Mouse (Mus musculus) thymus, postnatal 10 days (tissue): ENCODE results near the gene Kri1.
A peak's percentile ranks its signal among the peaks of the same experiment; 100 is the strongest.
"Not testable (repeated sequence)": the region's sequence is repeated elsewhere in the genome, so short reads cannot be mapped to it uniquely, and the experiment has no call there.

Experiments used
- DNase-seq, 2 experiments: peaks; one replicate each; pipeline ENCODE4 v3.0.0; 2021; ENCODE audit warnings: low spot score in 2 of 2

The Kri1 gene

DNA sequence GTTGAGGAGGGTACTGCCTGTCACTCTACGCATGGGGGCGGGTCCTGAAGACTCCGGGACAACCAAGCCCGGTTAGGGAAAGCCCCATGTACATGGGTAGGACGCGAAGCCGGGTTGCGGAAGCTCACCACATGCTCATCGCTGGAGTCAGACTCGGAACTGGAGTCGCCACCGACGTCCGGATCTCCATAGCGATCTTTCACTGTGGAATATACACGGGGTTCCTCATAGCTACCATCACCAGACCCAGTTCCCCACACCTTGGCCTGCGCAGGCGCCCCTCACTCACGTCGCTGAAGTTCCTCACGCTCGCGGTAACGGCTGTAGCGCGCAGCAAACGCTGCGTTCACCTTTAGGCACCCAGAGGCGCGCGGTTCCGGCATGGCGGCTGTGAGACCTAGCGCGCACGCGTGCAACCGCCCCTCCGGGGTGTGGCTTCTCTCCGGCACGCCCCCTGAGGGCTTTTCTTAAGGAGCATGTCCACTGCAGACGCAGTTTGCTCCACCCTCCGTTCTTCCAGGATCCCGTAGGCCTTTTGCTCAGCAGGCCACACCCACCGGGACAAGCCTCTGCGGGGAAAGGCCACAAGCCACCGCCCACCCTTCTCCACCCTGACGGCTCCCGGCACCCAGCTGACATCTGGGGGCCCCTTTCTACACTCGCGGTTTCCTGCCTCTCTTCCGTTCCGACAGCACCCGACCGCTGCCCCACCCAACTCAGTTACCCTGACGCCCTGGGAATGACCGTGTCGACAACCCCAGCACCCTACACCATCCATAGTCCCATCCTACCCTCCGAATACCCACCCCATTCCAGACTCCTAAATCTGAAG lies at the start of gene Kri1:
Gene Kri1 (minus strand): TSS at position 399 of the 832 bp plus-strand sequence.
- DNase-seq, result peak; percentile 97 to 99

DNA sequence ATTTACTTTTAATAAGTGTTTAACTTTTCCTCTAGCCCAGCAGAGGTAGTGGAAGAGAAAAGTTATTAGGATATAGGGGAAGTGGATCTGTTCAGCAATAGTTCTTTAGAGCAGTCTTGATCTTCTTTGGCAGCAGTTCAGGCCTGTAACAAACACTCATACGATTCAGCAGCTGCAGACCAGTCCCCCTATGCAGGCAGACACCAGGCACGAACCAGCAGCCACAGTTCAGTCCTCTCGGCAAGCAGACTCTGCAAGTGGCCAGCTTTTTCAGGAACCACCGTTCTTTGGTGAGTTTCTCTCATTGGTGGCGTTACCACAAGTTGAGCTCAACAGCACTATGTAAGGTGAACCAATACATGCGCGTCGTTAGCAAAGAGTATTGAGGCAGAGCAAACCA lies 48.7 kb upstream of the Kri1 start:
- no peak for DNase-seq

DNA sequence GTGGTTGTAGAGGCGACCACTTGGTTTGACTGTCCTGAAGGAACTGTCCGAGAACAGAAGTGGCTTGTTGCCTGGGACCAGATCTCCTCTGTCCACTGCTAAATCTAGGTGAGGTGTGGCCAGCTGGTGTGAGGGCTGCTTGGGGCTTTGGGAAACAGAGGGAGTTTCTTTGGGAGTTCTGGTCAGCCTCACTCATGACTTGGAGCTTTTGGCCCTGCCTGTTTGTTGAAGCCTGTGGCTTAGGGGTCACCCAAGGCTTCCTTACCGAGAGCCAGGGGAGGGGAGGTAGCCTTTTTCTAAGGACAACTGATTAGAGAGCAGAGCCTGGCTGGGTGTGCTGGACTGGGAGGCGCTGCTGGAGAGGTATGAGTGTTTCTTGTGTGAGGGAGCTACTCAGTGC lies 47.6 kb upstream of the Kri1 start:
- no peak for DNase-seq

DNA sequence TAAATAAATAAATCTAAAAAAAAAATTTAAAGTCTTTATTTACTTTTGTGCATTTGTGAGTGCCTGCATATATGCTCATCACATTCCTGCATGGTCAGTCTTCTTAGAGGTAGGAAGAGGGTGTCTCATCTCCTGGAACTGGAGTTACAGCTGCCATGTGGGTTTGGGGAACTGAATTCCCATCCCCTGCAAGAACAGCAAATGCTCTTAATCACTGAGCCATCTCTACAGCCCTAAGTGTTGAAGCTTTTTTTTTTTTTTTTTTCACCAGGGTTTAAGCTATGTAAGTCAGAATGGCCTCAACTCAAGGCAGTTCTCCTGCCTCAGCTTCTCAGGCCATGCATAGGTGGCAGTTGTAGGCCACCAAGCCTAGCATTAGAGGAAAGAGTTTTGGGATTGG lies 47.0 kb upstream of the Kri1 start:
- no peak for DNase-seq

DNA sequence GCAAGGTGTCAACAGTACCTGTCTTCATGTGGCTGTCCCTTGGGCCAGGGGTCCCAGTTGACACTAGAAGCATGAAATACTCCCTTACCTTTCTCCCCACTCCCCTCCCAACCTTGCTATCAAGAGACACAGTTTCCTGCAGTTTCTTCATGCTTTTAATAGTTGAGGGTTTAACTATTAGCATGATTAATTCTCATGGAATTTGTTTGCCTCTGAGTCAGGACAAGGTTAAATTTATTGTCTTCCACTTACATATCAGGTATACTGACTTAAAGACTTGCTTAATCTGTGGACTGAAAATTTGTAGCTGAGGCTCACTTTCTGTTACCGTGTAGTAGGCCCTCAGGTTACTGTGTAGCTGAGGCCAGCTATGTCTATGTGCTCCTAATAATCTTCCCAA lies 45.8 kb upstream of the Kri1 start:
- DNase-seq, result no peak

DNA sequence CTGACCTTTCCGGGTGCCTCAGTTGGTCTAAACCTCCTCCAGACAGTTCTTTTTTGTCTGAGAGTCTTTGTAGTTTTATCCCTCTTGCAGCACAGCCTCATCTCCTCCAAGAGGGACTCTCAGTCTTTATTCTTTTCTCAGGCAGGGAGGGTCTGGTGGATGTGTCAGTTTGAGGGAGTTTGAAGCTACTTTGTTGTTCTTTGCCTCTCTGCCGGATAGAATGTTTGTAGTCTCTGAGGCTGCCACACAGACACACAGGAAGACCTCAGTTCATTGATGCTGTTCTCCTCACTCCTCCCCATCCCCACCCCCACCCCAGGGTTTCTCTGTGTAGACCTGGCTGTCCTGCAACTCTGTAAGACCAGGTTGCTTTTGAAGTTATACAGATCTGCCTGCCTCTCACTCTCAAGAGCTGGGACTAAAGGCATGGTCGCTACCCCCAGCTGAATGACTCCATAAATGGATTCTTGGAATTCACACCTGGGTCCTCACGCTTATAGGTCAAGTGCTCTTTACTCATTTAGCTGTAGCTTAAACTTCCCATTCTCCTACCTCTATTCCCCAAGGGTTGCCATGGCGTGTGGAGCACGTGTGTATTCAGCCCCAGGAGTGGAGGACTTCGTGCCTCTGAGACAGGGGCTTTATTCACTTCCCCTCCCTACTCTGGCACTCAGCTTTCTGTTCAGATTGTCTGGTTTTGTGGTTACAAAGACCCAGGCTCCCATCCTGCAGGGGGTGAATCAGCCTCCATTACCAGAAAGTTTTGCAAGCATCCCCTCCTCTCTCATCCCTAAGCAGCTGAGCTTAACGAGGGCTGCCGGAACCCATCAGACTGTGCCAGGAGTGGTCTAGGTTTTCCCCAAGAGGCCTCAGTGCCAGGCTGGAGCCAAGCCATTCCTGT lies 44.6 kb upstream of the Kri1 start:
- DNase-seq, result peak; percentile 49 to 50

DNA sequence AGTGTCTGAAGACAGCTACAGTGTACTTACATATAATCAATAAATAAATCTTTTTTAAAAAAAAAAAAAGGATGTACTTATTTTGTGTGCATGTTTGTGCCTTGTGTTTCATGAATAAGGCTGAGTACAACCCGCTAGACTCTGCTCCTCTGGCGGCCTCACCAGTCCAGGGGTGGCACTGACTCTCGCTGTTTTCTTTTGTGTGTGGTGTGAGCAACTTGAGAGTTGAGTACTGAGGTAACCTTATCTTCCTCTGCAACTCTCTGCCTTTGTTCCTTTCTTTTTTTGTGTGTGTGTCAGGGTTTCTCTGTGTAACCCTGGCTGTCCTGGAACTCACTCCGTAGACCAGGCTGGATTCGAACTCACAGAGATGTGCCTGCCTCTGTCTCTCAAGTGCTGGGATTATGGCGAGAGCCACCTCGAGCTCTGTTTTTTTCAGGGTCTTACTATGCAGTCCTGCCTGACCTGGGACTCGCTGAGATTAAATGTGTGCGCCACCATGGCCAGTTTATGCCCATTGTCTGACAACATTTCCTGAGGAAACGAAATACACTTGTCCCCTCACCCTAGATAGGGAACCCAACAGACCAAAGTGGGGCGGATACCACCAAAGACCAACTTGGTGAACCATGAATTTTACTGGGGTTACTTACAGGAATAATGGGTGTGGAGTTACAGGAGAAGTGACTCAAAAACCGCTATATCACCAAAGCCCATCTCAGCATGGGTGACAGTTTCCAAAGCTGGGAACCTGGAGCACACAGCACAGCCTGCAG lies 43.8 kb upstream of the Kri1 start:
- no peak for DNase-seq

DNA sequence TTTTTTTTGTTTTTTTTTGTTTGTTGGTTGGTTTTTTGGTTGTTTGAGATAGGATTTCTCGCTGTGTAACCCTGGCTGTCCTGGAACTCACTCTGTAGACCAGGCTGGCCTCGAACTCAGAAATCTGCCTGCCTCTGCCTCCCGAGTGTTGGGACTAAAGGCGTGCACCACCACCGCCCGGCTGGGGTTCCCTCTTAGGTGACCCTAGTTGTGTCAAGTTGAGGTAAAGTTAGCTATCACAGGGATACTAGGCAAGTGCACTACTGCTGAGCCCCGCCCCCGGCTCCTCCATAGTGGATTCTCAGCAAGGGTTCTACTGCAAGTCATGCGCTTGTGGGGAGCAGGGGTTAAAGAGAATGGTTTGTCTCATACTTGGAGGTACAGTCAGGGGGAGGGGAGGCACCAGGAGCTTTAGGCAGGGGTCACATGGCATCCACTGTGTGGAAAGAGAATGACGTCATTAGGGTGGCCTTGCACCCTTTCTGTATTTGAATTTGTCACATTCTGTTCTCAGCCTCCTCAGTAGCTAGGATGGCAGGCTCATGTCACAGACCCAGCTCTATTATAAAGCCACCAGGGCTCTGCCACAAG lies 42.0 kb upstream of the Kri1 start:
- DNase-seq, result no peak

DNA sequence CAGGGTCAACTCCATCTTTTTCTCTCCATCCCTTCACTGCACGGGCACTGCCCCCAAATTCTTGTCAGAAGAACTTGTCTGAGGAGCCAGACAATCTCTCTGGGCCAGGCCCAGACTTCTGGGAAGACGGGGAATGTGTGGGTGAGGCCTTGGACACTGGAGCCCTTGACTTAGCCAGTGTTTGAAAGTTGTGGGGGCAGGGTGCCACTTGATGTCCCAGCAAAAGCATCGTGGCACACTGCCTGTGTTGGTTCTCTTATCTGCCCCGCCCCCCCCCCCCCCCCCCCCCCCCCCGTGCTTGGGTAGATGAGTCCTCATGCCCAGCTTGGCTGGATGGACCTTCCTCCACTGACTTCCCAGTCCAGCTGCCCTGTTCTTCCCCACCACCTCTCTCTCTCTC lies 41.3 kb upstream of the Kri1 start:
- DNase-seq, result no peak

DNA sequence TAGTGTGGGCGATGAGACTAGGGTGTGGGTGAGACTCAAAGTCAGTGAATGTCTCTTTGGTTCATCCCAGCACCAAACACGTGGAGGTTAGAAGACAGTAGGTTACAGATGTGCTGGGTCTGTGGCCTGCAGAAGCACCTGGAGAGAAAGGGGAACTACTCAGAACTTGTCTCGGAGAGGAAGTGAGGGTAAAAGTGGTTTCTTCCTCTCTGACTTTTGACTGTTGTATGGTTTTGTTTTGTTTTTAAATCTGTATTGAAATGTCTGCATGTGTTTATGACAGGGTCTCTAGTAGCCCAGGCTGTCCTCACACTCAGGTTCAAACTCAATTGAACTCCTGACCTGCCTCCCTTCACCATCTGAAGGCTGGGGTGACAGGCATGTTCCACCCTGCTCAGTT lies 40.3 kb upstream of the Kri1 start:
- DNase-seq, result peak; percentile 68 to 77

DNA sequence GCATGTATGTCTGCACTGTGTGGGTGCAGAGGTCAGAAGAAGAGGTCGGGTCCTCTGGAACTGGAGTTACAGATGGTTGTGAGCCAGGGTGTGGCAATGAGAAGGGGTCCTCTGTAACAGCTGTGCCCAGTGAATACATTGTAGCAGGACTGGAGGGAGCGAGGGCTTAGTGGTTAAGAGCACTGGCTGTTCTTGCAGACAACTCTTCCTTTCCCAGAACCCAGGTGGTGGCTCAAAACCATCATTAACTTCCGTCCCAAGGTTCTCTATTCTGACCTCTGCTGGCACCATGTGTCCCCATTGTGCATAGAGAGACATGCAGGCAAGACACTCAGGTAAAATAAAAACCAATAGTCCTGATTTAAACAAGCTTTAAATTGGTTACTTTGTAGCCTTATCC lies 39.8 kb upstream of the Kri1 start:
- DNase-seq, result peak; percentile 27 to 33

DNA sequence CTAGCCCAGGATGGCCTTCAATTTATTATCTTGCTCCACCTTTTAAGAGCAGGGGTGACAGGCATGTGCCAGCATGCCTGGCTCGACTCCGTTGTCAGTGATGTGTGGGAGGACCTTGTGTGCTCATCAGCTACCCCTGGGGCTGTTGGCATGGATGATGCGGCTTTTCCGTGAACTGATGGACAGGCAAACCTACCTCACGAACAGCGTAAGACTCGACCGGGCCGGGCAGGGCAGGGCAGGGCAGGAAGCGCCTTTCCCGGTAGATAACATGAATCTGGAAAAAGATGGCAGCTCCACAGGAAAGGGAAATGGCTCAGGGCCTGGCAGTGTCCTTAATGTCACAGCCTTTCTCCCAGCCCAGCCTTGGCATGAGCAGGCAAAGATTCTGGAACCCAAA lies 36.5 kb upstream of the Kri1 start:
- no peak for DNase-seq

DNA sequence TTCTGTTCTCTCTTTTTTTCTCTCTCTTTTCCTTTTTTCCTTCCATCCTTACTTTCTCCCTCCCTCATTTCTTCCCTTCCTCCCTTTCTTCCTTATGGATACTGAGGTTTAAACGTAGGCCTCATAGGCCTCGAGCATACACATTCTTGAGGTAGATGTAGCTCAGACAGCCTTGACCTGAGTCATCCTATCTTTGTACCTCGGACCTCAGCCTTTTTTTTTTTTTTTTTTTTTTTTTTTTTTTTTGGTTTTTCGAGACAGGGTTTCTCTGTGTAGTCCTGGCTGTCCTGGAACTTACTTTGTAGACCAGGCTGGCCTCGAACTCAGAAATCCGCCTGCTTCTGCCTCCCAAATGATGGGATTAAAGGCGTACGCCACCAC lies 35.1 kb upstream of the Kri1 start:
- DNase-seq, result not testable (repeated sequence)

DNA sequence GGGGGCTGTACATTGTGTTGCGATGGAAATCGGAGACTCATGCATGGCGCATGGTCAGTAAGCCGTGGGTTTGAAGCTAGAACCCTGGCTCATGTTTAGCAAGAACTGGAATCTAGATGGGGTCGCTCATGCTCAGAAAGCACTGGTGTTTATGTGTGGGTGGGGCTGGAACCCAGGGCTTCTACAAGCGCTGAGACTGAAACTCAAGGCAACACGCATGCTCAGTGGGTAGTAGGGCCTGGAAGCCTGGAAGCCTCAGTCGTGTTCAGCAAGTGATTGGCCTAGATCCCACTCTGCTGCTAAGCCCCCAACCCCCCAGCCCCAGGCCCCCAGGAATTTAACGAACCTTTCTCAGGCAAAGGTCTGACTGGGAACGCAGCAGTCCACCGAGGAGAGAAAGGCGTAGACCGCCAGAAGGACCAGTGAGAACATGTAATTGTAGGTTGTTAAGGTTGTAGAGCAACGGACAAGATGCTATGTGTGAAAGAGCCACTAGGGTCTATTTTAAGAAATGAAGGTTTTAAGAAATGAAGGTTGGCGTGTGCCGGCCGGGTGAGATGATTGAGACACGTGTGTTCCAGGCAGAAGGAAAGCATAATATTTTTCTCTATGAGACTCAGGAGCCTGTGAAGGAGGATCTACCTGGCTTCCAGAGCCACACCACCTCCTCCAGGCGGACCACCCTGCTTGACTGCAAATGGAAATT lies 34.6 kb upstream of the Kri1 start:
- DNase-seq, result peak; percentile 63 to 72

DNA sequence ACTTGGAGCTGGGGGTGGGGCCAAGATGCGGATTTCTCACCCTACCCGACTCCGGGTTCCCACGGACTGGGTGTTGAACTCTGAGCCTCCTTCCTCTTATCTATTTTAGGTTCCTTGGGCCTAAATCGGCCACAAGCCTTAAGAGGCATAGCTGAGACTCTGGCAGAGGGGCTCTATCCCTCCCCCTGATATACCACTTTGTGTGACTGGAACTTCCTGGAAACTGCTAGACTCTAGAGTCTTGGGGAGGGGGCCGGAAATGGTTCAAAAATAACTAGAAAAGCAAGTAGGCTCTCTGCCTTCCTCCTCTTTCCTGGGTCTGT lies 33.7 kb upstream of the Kri1 start:
- DNase-seq, result peak; percentile 51 to 67

DNA sequence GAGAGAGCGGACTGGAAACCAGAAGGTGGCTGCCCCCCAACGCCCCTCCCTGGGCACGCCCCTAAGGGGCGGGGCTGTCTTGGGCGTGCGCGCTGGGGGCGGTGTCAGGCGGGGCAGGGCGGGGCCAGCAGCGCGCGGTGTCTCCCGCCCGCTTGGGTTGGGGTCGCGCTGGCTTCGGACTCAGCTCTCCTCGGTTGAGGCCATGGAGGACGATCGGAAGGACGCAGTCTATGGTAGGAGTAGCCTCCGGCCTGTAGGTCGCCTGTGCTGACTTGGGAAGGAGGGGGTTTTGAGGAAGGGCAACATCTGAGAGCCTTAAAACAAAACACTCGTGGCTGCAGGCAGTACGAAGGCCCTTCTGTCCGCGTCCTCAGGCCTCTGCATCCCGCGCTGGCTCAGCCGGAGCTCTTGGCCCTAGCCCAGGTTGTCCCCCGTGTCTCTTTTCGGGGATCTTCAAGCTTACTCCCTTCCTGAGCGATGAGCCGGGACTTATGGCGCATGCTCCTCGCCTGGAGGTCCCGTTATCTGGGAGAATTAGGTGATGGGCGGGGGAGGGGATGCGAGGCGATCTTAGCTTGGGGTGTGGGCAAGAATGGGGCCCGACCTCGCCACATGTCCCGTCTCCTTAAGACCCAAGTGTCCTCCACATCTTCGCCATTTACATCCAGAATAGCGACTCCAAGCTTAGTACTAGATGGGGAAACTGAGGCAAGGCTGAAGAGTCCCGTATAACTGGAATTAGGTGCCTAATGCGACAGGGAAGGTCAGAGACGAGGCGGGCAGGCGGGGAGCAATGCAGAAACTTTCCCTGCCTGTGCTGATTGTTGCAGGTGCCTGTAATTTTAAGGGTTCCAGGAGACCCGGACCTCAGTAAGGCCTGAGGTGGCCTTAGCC lies 33.1 kb upstream of the Kri1 start, which contains the start of gene Slc44a2:
Gene Slc44a2 (plus strand): TSS at position 80 of the 894 bp plus-strand sequence.
- DNase-seq, result peak; percentile 75 to 88

DNA sequence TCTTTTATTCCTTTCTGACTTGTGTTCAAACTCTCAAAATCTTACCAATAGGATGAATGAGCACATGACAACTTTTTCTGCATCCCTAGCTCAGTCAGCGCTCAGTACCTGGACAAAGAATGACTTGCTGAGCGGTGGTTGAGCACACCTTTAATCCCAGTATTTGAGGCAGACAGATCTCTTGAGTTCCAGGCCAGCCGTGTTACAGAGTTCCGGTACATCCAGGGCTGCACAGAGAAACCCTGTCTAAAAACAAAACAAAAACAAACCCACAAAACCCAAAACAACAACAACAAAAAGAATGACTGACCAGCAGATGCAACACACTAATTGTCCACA lies 32.5 kb upstream of the Kri1 start:
- no peak for DNase-seq

DNA sequence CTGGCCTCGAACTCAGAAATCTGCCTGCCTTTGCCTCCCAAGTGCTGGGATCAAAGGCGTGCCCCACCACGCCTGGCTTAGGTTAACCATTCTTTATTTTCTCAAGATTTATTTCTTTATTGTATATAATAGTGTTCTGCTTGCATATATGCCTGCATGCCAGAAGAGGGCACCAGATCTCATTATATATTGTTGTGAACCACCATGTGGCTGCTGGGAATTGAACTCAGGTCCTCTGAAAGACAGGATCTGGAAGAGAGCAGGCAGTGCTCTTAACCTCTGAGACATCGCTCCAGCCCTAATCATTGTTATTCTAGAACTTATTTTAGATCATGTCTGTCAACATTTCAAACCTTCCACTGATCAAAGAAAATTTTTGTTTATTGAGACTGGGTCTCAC lies 31.7 kb upstream of the Kri1 start:
- no peak for DNase-seq

DNA sequence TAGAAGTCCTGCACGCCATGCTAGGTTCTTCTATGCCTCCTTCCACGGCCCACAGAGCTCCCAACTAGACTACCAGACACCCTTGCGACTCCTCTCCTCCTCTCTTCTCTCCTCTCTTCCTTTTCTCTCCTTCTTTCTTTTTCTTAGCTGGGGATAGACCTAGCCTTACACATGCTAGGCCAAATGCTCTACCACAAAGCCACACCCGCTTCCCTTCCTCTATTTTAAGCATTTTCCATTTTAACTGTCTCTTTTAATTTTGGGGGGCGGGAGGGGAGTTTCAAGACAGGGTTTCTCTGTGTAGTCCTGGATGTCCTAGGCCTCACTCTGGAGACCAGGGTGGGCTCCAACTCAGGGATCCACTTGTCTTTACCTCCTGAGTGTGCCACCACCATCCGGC lies 31.0 kb upstream of the Kri1 start:
- no peak for DNase-seq

DNA sequence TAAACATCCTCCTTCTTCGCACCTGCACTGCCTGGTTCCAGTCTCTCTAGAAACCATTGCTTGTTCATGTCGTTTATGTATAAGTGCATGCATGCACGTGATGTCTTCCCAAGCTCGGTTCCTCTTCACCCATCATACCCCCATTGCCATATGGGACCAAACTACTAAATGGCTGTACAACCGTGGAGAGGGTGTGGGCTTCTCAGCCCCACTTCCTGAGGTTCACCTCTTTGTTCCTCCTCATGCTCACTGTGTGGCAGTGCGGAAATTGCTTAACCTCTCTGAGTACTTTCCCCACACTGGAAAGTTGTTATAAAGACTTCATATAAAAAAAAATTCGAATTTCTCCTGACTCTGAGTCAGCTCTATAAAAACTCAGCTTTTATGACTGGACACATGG lies 28.9 kb upstream of the Kri1 start:
- peak in 1 of 2 experiments; percentile 49 for DNase-seq
